Comparison of ENCODE assay signal across 7 mouse cellular contexts in genomic region chr11:119934773-119935172, GRCm38 (mm10).
"Had no signal": no experiment of that assay in that cellular context is flagged by ENCODE, and none has a peak within 500 bp of the region (broad histone marks: within the 10 kb centered on the region; RNA-seq: fewer than 3 reads in every experiment).

No protein-coding gene starts in this region.

- H3K4me2 ChIP-seq: limb, embryonic 15.5 days; liver, embryonic 12.5 days; lung, embryonic 14.5 days; neural tube, embryonic 12.5 days had no signal

- H3K27me3 ChIP-seq: limb, embryonic 15.5 days had no signal

- H3K9me3 ChIP-seq: limb, embryonic 15.5 days; neural tube, embryonic 12.5 days had no signal

- H3K9ac ChIP-seq: limb, embryonic 15.5 days; liver, embryonic 12.5 days; lung, embryonic 14.5 days; neural tube, embryonic 12.5 days had no signal

- H3K27ac ChIP-seq: kidney, postnatal 0 days; limb, embryonic 15.5 days; liver, embryonic 12.5 days; midbrain, embryonic 10.5 days; neural tube, embryonic 12.5 days had no signal

- H3K4me3 ChIP-seq: limb, embryonic 15.5 days; liver, embryonic 12.5 days; midbrain, embryonic 10.5 days; myocyte; neural tube, embryonic 12.5 days had no signal

- H3K36me3 ChIP-seq: limb, embryonic 15.5 days; liver, embryonic 12.5 days; midbrain, embryonic 10.5 days; neural tube, embryonic 12.5 days had no signal
